Mouse (Mus musculus): ENCODE measurements around the gene Flvcr2. TPM values are rescaled to one million over a fixed set of nuclear protein-coding genes. Genes with fewer than 3 reads are reported as not detected.
A peak's percentile ranks its signal among the peaks of the same experiment; 100 is the strongest.

Flvcr2 gene
- polyA plus RNA-seq, 1 experiment from 2014 or later: 1.4 TPM

DNA sequence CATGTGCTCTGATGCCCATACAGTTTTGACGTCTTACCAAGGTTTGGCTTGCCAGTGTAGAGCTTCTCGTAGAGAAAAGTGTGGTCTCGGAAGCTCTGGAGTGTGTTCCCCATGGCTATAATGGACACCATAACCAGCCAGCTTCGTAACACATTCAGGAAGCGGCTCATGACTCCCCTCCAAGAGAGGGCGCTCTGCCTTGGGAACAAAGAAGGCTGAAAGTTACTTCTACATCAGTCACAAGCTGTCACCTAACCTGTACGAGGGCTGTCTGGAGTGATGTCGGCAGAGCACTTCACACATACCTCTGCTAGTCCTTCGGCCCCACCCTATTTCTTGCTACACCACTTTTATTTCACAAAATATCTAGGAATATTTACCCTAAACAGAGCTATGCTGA lies 75.7 kb downstream of the Flvcr2 start:
- Histone ChIP-seq H3K4me1 (ENCODE audit: control insufficient read depth, insufficient read depth, low read length) (peaks cover 5% of the 10 kb centered on the region), H3K27ac (replicated peaks; ENCODE audit: low read depth, low read length) (no peak overlapping the region), H3K4me2 (ENCODE audit: low read depth, severe bottlenecking) (no peak overlapping the region), H3K9ac (ENCODE audit: low read length) (no peak overlapping the region), H3K27me3 (ENCODE audit: control insufficient read depth, insufficient read depth, low read length) (no peaks in the 10 kb centered on the region), H3K4me3 (ENCODE audit: low read depth, low read length) (no peak overlapping the region), H3K36me3 (ENCODE audit: control insufficient read depth, insufficient read depth, low read length) (peaks cover 9% of the 10 kb centered on the region; the same call in 1 of the 2 replicates), H3K9me3 (ENCODE audit: control insufficient read depth, low read length) (no peaks in the 10 kb centered on the region)
- no peak for DNase-seq (ENCODE audit: low spot score)
- 77% methylated on average over 9 of the region's 9 CpGs for WGBS
- no peak for ATAC-seq (ENCODE audit: insufficient number of reproducible peaks, low FRiP score, low TSS enrichment, low read depth)

DNA sequence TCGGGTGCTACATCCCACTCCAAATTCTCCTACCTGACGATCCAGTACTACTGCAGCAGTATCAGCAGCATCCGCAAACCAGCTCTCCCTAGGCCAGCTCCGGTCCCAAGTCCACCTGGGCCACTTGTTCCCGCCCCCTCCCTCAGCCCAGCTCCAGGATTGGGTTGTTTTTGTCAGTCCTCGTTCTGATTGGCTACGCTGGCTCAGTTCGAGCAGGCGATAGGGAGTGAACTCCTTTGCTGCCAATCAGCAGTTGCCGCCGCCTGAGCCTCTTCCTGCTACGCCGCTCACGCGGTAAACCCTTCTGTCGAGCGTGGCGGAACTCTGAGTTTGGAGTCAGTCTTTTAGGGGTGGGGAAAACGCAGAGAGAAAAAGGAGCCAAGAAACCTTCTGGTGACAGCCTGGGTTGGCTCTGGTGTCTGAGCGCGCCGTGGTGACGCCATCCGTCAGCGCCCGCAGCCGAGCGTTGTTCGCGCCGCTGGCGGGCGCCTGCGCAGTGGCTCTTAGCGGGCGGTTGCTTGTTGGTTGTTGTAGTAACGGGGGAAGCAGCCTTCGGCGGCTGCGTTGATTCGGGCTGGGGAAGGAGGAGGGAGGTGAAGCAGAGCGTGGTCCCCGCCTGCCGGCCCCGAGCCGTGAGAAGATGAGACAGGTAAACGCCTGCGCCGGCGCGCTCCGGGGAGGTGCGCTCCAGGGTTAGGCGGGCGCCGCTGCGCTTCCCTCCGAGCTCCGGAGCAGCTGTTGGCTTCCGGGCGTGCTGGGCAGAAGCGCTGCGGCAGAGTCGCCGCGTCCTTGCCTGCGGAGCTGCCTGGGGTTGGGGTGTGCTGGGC lies 78.3 kb downstream of the Flvcr2 start, which contains the start of the genes Erg28 and Ttll5:
Gene Erg28, minus strand, starts transcription at position 113 of the 827 bp plus-strand sequence.
Gene Ttll5, plus strand, starts transcription at position 222 of the 827 bp plus-strand sequence.
- Histone ChIP-seq H3K36me3 (ENCODE audit: control insufficient read depth, insufficient read depth, low read length) (peaks cover 3% of the 10 kb centered on the region; the same call in 1 of the 2 replicates), H3K4me1 (ENCODE audit: control insufficient read depth, insufficient read depth, low read length) (peaks cover 5% of the 10 kb centered on the region), H3K4me2 (ENCODE audit: low read depth, severe bottlenecking) (peak within 1 kb of the TSS; percentile 87), H3K9me3 (ENCODE audit: control insufficient read depth, low read length) (no peaks in the 10 kb centered on the region), H3K4me3 (ENCODE audit: low read depth, low read length) (peak within 1 kb of the TSS; percentile 87), H3K27ac (replicated peaks; ENCODE audit: low read depth, low read length) (peak within 1 kb of the TSS; percentile 83), H3K9ac (ENCODE audit: low read length) (peak within 1 kb of the TSS; percentile 75), H3K27me3 (ENCODE audit: control insufficient read depth, insufficient read depth, low read length) (no peaks in the 10 kb centered on the region)
- DNase-seq (ENCODE audit: low spot score) (peak; percentile 94), ATAC-seq (ENCODE audit: insufficient number of reproducible peaks, low FRiP score, low TSS enrichment, low read depth) (peak; percentile 98)
- WGBS: under 1% methylated on average over 67 of the region's 67 CpGs

DNA sequence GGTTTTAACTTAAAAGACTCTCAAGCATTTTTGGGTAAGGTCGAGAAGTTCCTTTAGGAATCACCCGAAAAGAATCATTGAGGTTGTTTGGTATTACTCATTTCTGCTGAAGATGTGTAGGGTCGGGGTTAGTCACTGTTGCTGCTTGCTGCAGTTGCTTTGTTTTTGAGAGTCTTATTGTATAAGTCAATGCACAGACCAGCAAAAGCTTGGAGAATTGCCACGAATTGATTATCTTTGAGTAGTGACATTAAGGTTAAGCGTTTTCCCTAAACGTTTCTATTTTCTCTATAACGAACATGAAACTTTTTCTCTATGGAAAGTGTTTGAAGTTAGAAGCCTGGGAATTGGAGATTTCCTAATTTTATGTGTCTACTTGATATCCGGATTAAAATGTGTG lies 79.0 kb downstream of the Flvcr2 start:
- peak overlapping the region; percentile 87 for H3K4me2 ChIP-seq (ENCODE audit: low read depth, severe bottlenecking)
- no peak for DNase-seq (ENCODE audit: low spot score)
- H3K27me3 ChIP-seq (ENCODE audit: control insufficient read depth, insufficient read depth, low read length): no peaks in the 10 kb centered on the region
- peak overlapping the region; percentile 83 for H3K27ac ChIP-seq (replicated peaks; ENCODE audit: low read depth, low read length)
- no peaks in the 10 kb centered on the region; the same call in 1 of the 2 replicates for H3K36me3 ChIP-seq (ENCODE audit: control insufficient read depth, insufficient read depth, low read length)
- H3K9me3 ChIP-seq (ENCODE audit: control insufficient read depth, low read length): no peaks in the 10 kb centered on the region
- H3K9ac ChIP-seq (ENCODE audit: low read length): peak overlapping the region; percentile 75
- no peak for ATAC-seq (ENCODE audit: insufficient number of reproducible peaks, low FRiP score, low TSS enrichment, low read depth)
- H3K4me3 ChIP-seq (ENCODE audit: low read depth, low read length): peak overlapping the region; percentile 87
- WGBS: 11% methylated on average over 8 of the region's 8 CpGs
- peaks cover 5% of the 10 kb centered on the region for H3K4me1 ChIP-seq (ENCODE audit: control insufficient read depth, insufficient read depth, low read length)

DNA sequence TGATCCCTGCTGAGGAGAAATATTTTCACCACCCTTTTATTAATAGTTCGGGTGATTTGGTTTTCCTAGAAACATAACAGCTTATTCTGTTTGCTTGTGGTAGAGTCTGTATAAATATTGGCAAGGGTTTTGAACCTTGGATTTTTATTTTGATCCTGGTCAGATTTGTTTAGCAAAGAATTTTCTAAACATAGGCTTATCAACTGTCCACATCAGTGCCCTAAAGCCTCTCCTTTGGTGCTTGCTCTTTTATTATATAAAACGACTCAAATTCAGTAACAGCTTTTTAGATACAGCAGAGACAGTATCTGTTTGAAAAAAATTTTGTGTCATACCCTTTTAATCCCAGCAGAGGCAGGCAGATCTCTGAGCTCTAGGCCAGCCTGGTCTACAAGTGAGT lies 79.5 kb downstream of the Flvcr2 start:
- Histone ChIP-seq H3K4me3 (ENCODE audit: low read depth, low read length) (no peak overlapping the region), H3K4me2 (ENCODE audit: low read depth, severe bottlenecking) (no peak overlapping the region)
- no peak for DNase-seq (ENCODE audit: low spot score)

DNA sequence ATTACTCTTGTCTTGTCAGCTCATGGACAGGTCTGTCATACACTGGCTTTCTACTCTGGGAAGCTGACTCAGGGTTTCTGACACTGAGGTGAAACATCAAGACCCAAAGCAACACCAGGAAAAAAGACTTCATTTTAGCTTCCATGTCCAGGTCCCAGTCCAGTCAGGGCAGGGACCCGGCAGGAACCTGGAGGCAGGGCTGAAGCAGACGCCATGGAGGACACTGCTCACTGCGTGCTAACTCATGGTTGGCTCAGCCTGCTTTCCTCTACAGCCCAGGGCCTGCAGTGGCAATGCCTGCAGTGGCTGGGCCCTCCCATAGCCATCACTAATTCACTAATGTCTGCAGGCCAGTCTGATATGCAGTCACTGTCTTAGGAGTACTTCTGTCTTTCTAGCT lies 82.5 kb downstream of the Flvcr2 start:
- DNase-seq (ENCODE audit: low spot score) (no peak), ATAC-seq (ENCODE audit: insufficient number of reproducible peaks, low FRiP score, low TSS enrichment, low read depth) (no peak)
- Histone ChIP-seq H3K4me2 (ENCODE audit: low read depth, severe bottlenecking) (no peak overlapping the region), H3K27ac (replicated peaks; ENCODE audit: low read depth, low read length) (no peak overlapping the region), H3K9ac (ENCODE audit: low read length) (no peak overlapping the region), H3K27me3 (ENCODE audit: control insufficient read depth, insufficient read depth, low read length) (no peaks in the 10 kb centered on the region), H3K4me3 (ENCODE audit: low read depth, low read length) (no peak overlapping the region), H3K4me1 (ENCODE audit: control insufficient read depth, insufficient read depth, low read length) (peaks cover under 1% of the 10 kb centered on the region), H3K9me3 (ENCODE audit: control insufficient read depth, low read length) (no peaks in the 10 kb centered on the region), H3K36me3 (ENCODE audit: control insufficient read depth, insufficient read depth, low read length) (peaks cover 2% of the 10 kb centered on the region; the same call in 1 of the 2 replicates)
- 93% methylated on average over 3 of the region's 3 CpGs for WGBS

More for the DNA sequence above, 79.5 kb downstream of the Flvcr2 start:
- ATAC-seq (ENCODE audit: insufficient number of reproducible peaks, low FRiP score, low TSS enrichment, low read depth): no peak
- no peaks in the 10 kb centered on the region for H3K9me3 ChIP-seq (ENCODE audit: control insufficient read depth, low read length)
- H3K4me1 ChIP-seq (ENCODE audit: control insufficient read depth, insufficient read depth, low read length): peaks cover 5% of the 10 kb centered on the region
- H3K27ac ChIP-seq (replicated peaks; ENCODE audit: low read depth, low read length): no peak overlapping the region
- no peaks in the 10 kb centered on the region; the same call in 1 of the 2 replicates for H3K36me3 ChIP-seq (ENCODE audit: control insufficient read depth, insufficient read depth, low read length)
- 69% methylated on average over 2 of the region's 2 CpGs for WGBS
- H3K27me3 ChIP-seq (ENCODE audit: control insufficient read depth, insufficient read depth, low read length): no peaks in the 10 kb centered on the region
- H3K9ac ChIP-seq (ENCODE audit: low read length): no peak overlapping the region

DNA sequence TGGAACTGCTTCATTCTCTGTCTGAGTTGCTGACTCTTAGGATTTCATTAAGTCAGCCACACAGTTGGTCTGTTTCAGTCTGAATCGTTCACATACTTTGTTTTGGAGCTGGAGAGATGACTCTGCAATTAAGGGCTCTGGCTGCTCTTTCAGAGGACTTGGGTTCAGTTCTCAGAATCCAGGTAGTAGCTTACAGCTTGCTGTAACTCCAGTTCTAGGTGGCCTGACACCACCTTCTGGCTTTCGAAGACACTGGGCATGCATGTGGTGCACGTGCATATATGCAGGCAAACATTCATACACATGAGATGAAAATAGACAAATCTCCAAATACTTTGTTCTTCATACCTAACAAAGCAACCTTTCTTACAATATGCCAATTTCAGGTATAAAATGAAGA lies 83.5 kb downstream of the Flvcr2 start:
- Histone ChIP-seq H3K9ac (ENCODE audit: low read length) (no peak overlapping the region), H3K36me3 (ENCODE audit: control insufficient read depth, insufficient read depth, low read length) (peaks cover 2% of the 10 kb centered on the region; the same call in 1 of the 2 replicates), H3K4me1 (ENCODE audit: control insufficient read depth, insufficient read depth, low read length) (no peaks in the 10 kb centered on the region), H3K4me3 (ENCODE audit: low read depth, low read length) (no peak overlapping the region), H3K4me2 (ENCODE audit: low read depth, severe bottlenecking) (no peak overlapping the region), H3K9me3 (ENCODE audit: control insufficient read depth, low read length) (no peaks in the 10 kb centered on the region), H3K27ac (replicated peaks; ENCODE audit: low read depth, low read length) (no peak overlapping the region), H3K27me3 (ENCODE audit: control insufficient read depth, insufficient read depth, low read length) (no peaks in the 10 kb centered on the region)
- ATAC-seq (ENCODE audit: insufficient number of reproducible peaks, low FRiP score, low TSS enrichment, low read depth) (no peak), DNase-seq (ENCODE audit: low spot score) (no peak)
- 87% methylated on average over 3 of the region's 3 CpGs for WGBS

DNA sequence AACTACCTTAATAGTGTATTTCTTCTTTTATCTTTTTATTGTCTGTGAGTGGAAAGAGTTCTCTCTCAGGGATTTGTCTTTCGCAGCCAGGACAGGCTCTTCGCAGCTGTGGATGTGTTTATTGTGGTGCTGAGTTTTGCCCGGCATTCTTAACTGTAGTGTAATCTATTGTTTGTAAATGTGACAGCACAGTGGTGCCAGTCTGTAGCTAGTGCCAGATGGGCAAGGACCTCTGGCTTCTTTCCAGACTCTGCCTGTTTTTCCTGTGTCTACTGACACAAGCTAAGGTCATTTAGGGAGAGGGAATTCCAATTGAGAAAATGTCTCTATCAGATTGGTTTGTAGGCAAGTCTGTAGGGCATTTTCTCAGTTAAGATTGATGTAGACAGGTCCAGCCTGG lies 84.4 kb downstream of the Flvcr2 start:
- WGBS: 88% methylated on average over 3 of the region's 3 CpGs
- DNase-seq (ENCODE audit: low spot score) (no peak), ATAC-seq (ENCODE audit: insufficient number of reproducible peaks, low FRiP score, low TSS enrichment, low read depth) (no peak)
- Histone ChIP-seq H3K27me3 (ENCODE audit: control insufficient read depth, insufficient read depth, low read length) (no peaks in the 10 kb centered on the region), H3K4me2 (ENCODE audit: low read depth, severe bottlenecking) (no peak overlapping the region), H3K4me3 (ENCODE audit: low read depth, low read length) (no peak overlapping the region), H3K9ac (ENCODE audit: low read length) (no peak overlapping the region), H3K36me3 (ENCODE audit: control insufficient read depth, insufficient read depth, low read length) (peaks cover 2% of the 10 kb centered on the region; the same call in 1 of the 2 replicates), H3K4me1 (ENCODE audit: control insufficient read depth, insufficient read depth, low read length) (no peaks in the 10 kb centered on the region), H3K27ac (replicated peaks; ENCODE audit: low read depth, low read length) (no peak overlapping the region), H3K9me3 (ENCODE audit: control insufficient read depth, low read length) (no peaks in the 10 kb centered on the region)

DNA sequence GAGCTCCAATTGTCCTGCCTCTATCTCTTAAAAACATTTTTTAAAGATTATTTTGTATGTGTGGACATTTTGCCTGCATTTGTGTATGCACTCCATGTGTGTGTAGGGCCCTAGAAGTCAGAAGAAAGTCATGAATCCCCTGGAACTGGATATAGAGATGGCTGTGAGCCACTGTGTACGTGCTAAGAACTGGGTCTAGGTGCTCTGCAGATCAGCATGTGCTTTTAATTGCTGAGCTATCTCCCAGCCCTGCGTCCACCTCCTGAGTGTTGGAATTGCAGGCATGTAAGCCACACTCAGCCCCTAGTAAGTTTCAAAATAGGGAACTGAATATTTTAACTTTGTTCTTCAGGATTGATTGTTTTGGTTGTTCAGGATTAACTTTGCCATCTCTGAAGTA lies 88.2 kb downstream of the Flvcr2 start:
- no peaks in the 10 kb centered on the region for H3K9me3 ChIP-seq (ENCODE audit: control insufficient read depth, low read length)
- H3K4me2 ChIP-seq (ENCODE audit: low read depth, severe bottlenecking): no peak overlapping the region
- no peaks in the 10 kb centered on the region for H3K4me1 ChIP-seq (ENCODE audit: control insufficient read depth, insufficient read depth, low read length)
- ATAC-seq (ENCODE audit: insufficient number of reproducible peaks, low FRiP score, low TSS enrichment, low read depth) (no peak), DNase-seq (ENCODE audit: low spot score) (no peak)
- peaks cover 2% of the 10 kb centered on the region; the same call in 1 of the 2 replicates for H3K36me3 ChIP-seq (ENCODE audit: control insufficient read depth, insufficient read depth, low read length)
- no peaks in the 10 kb centered on the region for H3K27me3 ChIP-seq (ENCODE audit: control insufficient read depth, insufficient read depth, low read length)
- H3K9ac ChIP-seq (ENCODE audit: low read length): no peak overlapping the region; the same call in 1 of the 2 replicates
- WGBS: 86% methylated on average over 2 of the region's 2 CpGs
- H3K4me3 ChIP-seq (ENCODE audit: low read depth, low read length): no peak overlapping the region
- H3K27ac ChIP-seq (replicated peaks; ENCODE audit: low read depth, low read length): no peak overlapping the region
